Mouse (Mus musculus): ENCODE measurements around the gene Irak1bp1.

- TF ChIP-seq CTCF (IDR thresholded peaks at IDR 0.05; ENCODE audit: low read depth, low read length), result no peak
- no peak for TF ChIP-seq POLR2A (IDR thresholded peaks at IDR 0.05; ENCODE audit: extremely low read depth, insufficient read depth, low read length)
Measured at GRCm38 (mm10) chr9:82842671-82843070, 13.3 kb downstream of the Irak1bp1 start.

Measured in liver, adult 2 months (tissue).